Mouse (Mus musculus): ENCODE results near the gene Ccdc65. TPM values are rescaled to one million over a fixed set of nuclear protein-coding genes. Genes with fewer than 3 reads are reported as not detected.

The Ccdc65 gene
- total RNA-seq, 2 experiments from 2014 or later: 0.48 to 0.87 TPM

- DNase-seq (ENCODE audit: low spot score in 2 of 2): no peak
Measured at GRCm38 (mm10) chr15:98691486-98692147, 16.4 kb upstream of the Ccdc65 start.

- DNase-seq (ENCODE audit: low spot score in 2 of 2): no peak
Measured at GRCm38 (mm10) chr15:98692171-98692715, 15.8 kb upstream of the Ccdc65 start.

- no peak for DNase-seq (ENCODE audit: low spot score in 2 of 2)
Measured at GRCm38 (mm10) chr15:98695726-98696125, 12.3 kb upstream of the Ccdc65 start.

- no peak for DNase-seq (ENCODE audit: low spot score in 2 of 2)
Measured at GRCm38 (mm10) chr15:98696216-98696615, 11.8 kb upstream of the Ccdc65 start.

- DNase-seq (ENCODE audit: low spot score in 2 of 2): peak; percentile 73 to 82
Measured at GRCm38 (mm10) chr15:98699190-98700105, 8.6 kb upstream of the Ccdc65 start.

- DNase-seq (ENCODE audit: low spot score in 2 of 2): no peak
Measured at GRCm38 (mm10) chr15:98704312-98704711, 3.7 kb upstream of the Ccdc65 start.

- peak; percentile 33 to 41 for DNase-seq (ENCODE audit: low spot score in 2 of 2)
Measured at GRCm38 (mm10) chr15:98710442-98710841, 2.4 kb downstream of the Ccdc65 start.

- DNase-seq (ENCODE audit: low spot score in 2 of 2): no peak
Measured at GRCm38 (mm10) chr15:98714230-98714652, 6.2 kb downstream of the Ccdc65 start.

GRCm38 (mm10) chr15:98717301-98717700 lies 9.3 kb downstream of the Ccdc65 start:
- no peak for DNase-seq (ENCODE audit: low spot score in 2 of 2)

- DNase-seq (ENCODE audit: low spot score in 2 of 2): no peak
Measured at GRCm38 (mm10) chr15:98722191-98722590, 14.2 kb downstream of the Ccdc65 start.

- DNase-seq (ENCODE audit: low spot score in 2 of 2): no peak
Measured at GRCm38 (mm10) chr15:98722854-98723253, 14.8 kb downstream of the Ccdc65 start.

GRCm38 (mm10) chr15:98724441-98724840 lies 16.4 kb downstream of the Ccdc65 start:
- DNase-seq (ENCODE audit: low spot score in 2 of 2): no peak

- DNase-seq (ENCODE audit: low spot score in 2 of 2): no peak
Measured at GRCm38 (mm10) chr15:98726079-98726478, 18.1 kb downstream of the Ccdc65 start.

- no peak for DNase-seq (ENCODE audit: low spot score in 2 of 2)
Measured at GRCm38 (mm10) chr15:98726746-98727145, 18.7 kb downstream of the Ccdc65 start.

- DNase-seq (ENCODE audit: low spot score in 2 of 2): peak in 1 of 2 experiments; percentile 51
Measured at GRCm38 (mm10) chr15:98727443-98728321, 19.7 kb downstream of the Ccdc65 start, which contains the start of gene Fkbp11. TSS of gene Fkbp11 (minus strand) at chr15:98728198.

- DNase-seq (ENCODE audit: low spot score in 2 of 2): no peak
Measured at GRCm38 (mm10) chr15:98728366-98728765, 20.4 kb downstream of the Ccdc65 start.

GRCm38 (mm10) chr15:98729791-98730545 lies 22.0 kb downstream of the Ccdc65 start:
- no peak for DNase-seq (ENCODE audit: low spot score in 2 of 2)

- DNase-seq (ENCODE audit: low spot score in 2 of 2): no peak
Measured at GRCm38 (mm10) chr15:98730790-98731189, 22.8 kb downstream of the Ccdc65 start.

GRCm38 (mm10) chr15:98732006-98732531 lies 24.1 kb downstream of the Ccdc65 start:
- DNase-seq (ENCODE audit: low spot score in 2 of 2): no peak

- DNase-seq (ENCODE audit: low spot score in 2 of 2): no peak
Measured at GRCm38 (mm10) chr15:98733370-98733769, 25.4 kb downstream of the Ccdc65 start.
